Mouse (Mus musculus) kidney, adult 11 months (tissue): Measurements from ENCODE around the gene Snw1.

Source experiments
- DNase-seq: peaks from one replicate; pipeline ENCODE4 v3.0.0; 2022

The Snw1 gene

GRCm38 (mm10) chr12:87421708-87422507, 50.2 kb downstream of the Snw1 start:
- no peak for DNase-seq

DNA sequence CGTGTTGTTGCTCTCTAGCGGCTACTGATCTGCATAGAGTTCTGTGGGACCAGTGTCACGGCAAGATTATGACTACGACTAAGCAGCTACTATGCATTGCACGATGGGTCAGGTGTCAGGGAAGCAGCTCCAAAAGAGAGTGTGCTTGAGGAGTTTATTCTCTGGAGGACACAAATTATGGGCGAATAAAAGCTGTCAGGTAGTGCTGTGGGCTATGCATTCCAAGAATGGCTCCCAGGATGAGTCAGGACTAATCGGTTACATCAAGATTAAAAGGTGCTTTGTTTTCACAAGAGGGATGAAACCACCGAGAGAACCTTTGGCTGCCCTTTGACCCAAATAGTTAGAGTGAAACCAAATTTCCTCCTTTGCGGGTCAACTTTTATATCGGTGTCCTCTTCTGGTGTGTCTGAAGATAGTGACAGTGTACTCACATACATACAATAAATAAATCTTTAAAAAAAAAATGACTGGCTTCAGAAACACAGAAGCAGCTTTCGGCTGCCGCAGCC, 52.0 kb downstream of the Snw1 start:
- DNase-seq: no peak

GRCm38 (mm10) chr12:87418921-87419320, 53.2 kb downstream of the Snw1 start:
- DNase-seq: no peak

DNA sequence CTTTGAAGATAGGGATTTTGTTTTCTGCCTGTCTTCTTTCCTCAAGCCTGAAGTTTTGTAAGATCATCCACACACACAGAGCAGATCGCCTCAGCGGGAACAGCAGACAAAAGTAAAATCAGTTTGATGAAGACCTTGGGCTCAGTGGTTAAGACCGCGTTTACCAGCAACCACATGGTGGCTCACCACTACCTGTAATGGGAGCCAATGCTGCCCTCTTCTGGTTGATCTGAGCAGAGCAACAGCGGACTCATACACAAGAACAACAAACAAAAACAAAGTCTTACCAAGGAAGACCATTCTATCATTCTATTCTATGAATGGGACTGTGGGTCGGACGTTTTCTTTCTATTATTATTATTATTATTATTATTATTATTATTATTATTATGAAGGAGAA, 55.4 kb downstream of the Snw1 start:
- peak; percentile 54 for DNase-seq

DNA sequence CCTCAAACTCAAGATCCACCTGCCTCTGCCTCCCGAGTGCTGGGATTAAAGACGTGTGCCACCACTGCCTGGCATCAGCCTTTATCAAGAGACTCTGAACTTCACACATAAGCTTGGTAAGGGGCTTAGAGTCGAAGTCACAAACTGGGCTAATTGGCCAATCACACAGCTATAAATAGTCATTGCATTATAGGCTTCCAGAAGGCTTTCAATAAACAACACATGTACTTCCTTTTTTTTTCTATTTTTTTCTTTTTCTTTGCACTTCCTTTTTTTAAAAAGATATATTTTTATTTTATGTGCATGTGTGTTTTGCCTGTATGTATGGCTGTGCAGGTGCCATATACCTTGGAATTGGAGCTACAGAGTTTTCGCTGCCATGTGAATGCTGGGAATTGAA, 56.7 kb downstream of the Snw1 start:
- DNase-seq: no peak

DNA sequence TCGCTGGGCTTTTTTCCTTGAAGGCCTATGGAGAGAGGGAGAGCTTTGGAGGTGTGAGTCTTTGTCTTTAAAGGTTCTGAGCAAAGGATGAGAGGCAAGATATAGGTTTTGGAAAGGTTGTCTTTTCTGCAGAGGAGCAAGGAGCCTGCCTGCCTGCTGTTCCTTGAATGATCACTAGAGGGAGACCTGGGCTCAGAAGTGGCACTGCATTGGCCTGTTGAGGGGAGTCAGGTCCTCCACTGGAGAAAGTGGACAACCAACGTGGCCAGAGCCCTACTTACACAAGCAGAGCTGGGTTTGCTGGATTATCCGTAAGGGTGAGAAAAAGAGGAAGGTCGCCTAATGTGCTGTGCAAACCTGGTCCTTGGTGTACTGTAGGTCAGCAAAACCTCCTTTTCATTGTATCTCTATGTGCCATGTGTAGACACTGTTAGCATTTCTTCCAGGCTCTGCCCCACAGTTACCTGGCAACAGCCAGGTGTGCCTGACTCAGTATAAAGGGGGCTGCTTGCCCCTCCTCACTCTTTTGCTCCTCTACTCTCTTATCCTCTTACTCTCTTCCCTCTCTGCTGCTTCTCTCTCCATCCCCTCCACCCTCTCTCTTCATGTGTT, 58.8 kb downstream of the Snw1 start:
- peak; percentile 30 for DNase-seq

DNA sequence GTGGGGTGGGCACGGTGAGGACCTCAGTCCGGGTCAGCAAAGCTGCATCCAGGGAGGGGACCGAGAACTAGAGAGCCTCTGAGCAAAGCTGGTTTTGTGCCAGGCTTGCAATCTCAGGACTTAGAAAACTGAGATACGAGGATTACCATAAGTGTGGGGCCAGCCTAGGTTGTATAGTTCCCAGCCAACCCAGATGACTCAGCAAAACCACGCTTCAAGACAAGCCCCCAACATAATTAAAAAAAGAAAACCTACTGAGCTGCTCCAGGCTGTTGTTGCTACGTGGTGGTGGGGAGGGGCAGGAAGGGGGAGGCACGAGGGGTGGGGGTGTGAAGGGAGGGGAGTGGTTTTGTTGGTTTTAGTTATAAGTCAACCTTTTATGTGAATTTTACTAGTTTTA, 61.1 kb downstream of the Snw1 start:
- no peak for DNase-seq

DNA sequence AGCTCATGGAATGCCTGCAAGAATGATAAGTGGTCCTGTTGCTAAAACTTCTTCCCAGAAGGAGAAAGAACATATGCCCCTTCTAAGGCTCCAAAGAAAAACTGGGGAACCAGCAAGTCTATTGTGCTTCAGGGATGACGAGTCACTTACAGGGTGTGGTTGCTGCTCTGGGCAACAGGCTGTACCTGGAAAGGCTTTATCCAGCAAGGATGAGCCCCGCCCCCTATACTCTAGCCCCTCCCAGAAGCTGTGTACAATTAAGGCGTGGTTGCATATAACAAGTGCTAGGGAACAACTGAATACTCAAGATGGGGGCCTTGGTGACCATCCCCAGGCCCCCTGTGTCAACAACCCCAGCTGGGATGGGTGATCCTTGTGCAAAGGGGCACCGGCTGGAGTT, 63.0 kb downstream of the Snw1 start:
- no peak for DNase-seq

DNA sequence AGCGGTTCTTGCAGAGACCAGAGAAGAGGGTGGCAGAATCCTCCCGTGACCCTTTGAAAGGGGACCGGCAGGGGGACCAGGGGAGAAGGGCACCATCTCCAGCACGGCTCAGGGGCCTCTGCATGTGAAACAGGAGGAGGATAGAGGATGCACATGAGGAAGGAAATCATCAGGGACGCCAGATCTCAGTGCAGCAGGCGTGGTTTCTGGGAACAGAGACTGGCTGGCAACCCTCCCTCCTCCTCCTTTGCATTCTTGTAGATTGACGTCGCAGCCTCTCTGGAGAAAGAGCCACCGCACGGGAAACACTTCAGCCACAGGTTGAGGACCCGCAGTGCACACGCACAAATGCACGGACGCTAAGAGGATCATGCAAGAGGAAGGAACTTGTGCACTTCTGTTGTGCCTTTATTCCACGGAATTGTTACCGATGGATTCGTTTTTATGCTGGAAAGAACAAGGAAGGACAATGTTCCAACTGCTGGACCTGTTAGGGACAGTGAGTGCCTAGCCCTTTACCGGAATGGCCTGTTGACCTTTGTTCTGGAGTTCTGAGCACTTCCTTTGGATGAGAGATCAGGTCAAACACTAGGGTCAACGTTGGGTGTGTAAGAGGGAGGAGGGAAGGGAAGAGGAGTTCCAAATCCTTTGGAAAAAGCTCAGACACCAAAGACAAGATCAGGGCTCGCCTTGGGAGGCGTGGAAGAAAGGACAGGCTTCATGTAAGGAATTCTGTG, 64.0 kb downstream of the Snw1 start:
- DNase-seq: peak; percentile 42

DNA sequence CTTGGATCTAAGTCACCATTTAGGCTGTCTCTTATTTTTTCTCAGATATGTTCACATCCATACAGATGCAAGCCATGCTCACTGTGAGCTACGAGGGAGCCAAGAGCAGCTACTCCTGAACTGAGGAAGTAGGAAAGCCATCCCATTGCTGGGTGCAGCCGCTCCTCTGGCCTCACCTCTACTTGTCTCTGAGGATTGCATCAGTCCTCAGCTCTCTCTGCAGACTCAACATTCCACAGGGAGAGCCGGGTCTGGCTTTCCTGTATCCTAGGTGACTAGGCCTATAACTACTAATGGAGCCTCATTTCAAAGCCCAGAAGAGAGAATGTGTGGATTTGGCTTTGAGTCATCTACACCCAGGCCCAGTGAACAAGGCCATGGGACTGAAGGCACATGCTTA, 66.4 kb downstream of the Snw1 start:
- DNase-seq: no peak

DNA sequence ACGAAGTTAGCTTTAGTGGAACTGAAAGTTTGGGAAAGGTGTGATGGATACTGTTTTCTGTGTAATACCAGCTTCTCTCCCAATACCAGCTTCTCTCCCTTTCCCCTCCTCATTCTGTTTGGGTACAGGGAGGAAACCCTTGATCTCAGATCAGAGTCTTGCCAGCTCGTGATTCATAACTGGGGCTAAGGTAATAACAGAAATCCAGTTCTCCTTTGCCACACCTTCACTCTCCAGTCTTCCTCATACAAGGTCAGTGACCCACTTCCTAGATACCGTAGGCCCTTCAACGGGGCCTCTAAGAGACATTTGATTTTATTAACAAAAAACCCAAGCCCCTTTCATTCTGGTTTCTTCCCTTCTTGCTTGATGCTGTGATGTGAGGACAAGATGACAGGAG, 66.9 kb downstream of the Snw1 start:
- DNase-seq: no peak

GRCm38 (mm10) chr12:87401883-87402282, 70.2 kb downstream of the Snw1 start:
- no peak for DNase-seq

DNA sequence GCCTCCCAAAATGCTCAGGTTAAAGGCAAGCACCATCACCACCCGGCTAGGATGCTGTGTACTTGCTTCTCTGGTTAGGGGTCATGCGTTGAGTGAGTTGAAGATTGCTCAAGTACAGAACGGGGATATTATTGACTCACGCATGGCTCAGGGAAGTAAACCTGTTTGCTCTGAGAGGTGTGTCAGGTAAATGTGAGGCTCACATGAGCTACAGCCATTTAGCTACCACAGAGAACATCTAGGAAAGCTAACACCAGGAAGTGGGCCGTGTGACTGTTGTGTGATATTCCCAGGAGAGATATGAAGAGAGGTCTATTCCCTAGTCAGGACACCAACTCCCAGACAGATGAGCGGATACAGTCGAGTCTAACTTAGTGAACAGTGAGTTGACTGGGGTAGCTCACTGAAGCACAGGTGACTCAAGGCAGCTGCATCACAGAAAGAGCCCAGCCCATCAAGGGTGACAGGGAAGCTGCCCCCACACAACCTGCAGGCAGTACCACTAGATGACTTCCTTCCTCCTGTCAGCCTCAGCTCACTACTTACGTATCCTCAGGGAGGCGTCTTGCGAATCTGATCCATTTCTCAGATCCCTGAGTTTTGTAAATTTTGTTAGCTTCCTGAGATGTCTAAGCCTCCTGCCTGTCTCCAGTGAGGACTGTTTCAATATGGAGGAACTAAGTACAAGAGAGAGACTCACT, 72.8 kb downstream of the Snw1 start:
- no peak for DNase-seq
